Mouse (Mus musculus) cerebral cortex, adult 2 months (tissue): ENCODE results near the gene Rsu1.

ENCODE experiments used
- WGBS: fragments of 180-500 bp; shearing (Covaris S2); methylation state at CpG from one replicate; pipeline ENCODE4 v1.1.7; 2018; 5-methylcytosine and 5-hydroxymethylcytosine counted together

Gene Rsu1

DNA sequence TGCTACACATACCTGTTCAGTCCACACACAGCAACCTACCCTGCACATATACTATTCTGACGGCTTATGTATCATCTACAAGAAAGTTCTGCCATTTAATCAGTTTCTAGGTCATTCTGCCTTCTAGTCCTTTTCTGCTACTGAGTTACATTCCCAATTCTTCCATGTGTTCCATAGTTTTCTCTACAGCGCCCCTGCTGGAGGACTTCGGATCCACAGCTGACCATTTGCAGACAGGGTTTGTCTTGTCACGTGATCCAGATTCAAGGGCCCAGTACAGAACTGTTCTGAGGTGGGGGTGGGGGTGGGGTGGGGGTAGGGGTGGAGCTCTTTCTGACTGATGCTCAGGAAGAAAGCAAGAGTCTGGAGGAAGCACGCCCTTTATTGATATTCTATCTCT, 102.5 kb downstream of the Rsu1 start:
- WGBS = 54% methylated on average over 5 of the region's 5 CpGs

DNA sequence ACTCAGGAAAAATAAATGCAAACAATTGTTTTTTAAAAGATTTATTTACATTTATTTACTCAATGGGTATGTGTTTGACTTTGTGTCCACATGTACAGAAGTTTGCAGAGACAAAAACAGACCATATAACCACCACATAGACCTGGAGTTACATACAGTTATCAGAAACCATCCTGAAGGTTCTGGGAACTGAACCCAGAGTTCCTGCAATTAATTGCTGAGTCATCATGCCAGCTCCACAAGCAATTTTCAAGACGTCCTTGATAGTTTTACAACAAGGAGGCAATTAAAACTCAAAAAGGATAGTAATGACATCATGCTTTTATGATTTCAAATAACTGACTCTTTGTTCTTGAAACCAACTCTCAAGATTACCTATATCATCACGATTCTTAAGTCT, 109.5 kb downstream of the Rsu1 start:
- 78% methylated on average over 2 of the region's 2 CpGs for WGBS

DNA sequence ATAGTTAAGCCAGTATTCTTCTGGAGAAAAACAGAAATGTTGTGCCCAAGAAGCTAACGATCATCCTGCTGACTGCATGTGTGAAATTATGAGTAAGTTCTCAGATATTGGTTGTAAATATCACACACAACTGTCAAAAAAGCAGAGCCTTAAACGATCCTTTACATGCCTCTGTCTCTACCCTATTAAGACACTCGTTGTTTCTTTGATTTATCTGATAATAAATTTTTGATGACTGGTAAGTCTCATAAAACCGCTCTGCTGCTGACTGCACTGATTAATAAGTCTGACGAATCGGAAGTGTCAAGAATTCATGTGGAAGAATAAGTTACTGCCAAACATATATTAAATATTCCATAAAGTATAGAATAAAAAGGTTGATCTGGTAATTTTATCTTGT, 126.0 kb downstream of the Rsu1 start:
- 89% methylated on average over 6 of the region's 6 CpGs for WGBS

DNA sequence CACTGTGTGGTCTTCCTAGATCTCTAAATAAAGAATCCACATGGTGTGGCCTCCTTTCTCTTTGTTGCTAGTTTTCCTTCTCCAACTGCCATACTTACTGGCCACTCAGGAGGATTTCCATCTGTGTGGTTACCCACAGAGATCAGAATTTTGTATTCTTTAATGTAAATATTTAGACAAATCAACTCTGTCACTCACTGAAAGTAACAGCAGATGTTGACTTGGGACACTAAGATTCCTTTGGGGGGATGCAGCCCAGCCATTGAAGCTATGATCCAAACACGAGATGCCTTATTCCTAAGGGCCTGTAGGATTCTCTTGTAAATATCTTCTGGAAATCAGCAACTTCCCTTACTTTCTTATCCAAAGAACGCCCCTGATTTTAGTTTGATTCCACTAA, 136.3 kb downstream of the Rsu1 start:
- WGBS = 89% methylated on average over 2 of the region's 2 CpGs

DNA sequence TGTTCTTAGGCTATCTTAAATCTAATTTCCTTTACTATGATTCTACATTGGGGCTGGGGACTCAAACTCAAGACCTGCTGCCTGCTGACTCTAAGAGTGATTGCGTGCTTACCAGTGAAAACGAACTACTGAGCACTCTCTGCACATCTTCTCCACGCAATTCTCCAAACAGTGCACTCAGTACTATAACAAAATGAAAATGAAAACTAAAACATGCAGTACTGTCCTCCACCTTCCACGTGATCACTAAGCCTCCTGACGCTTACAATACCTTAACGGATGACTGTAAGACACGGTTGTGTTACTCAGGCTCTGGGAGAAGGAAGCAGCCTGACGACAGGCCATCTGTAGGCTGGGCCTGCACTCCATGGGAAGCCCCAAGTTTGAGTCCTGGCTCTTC, 138.4 kb downstream of the Rsu1 start:
- 88% methylated on average over 8 of the region's 8 CpGs for WGBS

DNA sequence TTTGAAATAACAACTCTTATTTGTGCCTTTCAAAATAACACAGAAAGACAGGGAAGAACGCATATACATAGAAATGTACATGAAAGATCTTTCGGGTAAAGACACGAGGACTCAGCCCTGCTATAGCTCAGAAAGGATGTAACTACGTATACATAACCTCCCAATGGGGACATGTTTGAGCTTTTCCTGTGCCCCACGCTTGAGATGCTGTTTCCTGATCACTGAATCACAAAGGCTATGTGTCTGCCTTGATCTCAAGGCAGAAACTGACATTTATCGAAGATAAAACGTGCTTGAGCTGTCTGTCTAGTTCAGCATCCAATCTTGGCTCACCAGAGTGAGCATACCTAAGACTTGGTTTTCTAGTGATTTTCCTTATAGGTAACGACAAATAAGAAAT, 138.8 kb downstream of the Rsu1 start:
- WGBS = 65% methylated on average over 8 of the region's 8 CpGs

DNA sequence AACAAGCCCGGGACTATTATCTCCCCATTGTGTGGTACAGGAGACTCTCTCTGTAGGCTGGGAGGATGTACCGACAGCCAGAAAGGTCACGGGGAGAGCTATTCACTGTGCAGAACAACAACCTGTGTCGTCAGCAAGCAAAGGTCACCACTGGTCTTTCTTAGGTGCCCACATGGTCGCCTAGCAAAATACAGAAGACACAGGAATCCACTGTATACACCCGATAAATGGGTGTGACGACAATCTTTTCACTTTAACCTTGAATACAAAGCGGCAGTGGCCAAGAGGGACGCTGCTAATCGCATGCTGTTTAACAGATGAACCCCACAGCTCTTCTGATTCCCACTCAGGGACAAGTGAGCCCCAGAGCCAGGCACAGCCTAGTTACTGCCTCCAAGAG, 141.4 kb downstream of the Rsu1 start:
- 68% methylated on average over 10 of the region's 10 CpGs for WGBS

DNA sequence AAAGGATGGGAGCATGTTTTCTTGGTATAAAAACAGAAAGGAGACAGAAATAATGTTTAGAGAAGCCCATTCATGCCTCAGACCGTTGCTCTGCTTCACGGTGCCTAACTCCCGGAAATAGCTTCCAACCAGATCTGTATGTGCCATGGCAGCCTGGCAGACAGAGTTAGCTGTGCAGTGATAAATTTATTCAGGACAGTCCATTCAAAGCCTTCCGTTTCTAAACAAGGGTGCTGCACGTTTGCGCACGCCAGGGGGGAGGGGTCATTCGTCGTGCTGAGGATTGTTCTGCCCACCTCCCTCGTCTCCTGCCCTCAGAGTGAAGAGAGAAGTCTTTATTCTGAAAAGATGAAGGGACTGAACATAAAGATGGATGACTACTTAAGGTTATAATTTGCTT, 141.9 kb downstream of the Rsu1 start:
- 24% methylated on average over 10 of the region's 10 CpGs for WGBS

DNA sequence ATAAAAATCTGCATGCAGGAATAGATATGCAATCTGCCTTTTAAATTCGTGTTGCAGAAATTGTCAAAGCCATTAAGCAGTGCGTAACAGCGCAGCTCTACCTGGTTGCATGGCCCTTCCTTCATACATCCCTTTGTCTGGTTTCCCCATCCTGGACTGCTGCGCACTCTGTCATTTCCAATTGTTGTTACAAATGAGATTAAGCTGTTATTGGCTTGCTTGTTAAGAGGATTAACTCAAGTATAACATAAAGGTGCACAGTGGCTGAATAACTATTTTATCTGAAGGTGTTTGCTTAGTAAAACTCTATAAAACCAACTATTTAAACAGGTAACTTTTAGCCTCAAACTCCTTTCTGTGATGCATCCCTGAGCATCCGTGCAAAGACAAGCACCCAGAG, 150.8 kb downstream of the Rsu1 start:
- 92% methylated on average over 5 of the region's 5 CpGs for WGBS

DNA sequence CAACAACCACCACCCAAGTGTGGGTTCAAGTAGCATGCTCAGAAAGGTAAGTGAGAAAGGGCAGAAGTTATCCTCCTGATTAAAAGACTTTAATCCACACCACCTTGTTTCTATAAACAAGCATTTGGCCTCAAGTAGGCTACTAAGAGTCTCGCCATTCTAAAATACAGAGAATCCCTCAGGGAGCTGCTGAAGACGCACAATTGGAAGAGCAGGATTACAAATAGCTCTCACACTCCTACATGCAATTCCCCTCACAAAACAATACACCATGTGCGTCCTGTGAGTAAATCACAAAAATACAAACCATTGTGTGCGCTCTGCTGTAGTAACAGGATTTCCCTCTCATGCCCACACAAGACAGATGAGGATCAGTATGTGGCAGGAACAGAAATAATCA, 153.3 kb downstream of the Rsu1 start:
- 79% methylated on average over 4 of the region's 4 CpGs for WGBS

DNA sequence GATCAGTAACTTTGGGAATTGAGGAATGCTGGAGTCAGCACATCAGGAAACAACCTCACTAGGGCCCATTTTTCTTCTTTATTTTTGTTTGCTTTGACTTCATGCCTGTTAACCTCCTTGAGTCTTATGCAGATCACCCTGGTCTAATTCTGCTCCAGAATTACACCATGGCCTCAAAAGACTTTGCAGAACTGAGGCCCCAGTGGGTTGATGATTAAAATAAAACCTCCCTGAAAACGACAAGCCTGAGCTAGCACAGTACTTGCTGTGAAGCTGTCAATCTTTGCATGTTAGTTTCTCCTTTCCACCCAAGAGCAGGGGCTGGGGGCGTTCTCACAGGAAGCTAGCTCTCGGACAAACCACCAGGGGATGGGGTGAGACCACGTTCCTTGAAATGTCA, 164.7 kb downstream of the Rsu1 start:
- 47% methylated on average over 4 of the region's 4 CpGs for WGBS

DNA sequence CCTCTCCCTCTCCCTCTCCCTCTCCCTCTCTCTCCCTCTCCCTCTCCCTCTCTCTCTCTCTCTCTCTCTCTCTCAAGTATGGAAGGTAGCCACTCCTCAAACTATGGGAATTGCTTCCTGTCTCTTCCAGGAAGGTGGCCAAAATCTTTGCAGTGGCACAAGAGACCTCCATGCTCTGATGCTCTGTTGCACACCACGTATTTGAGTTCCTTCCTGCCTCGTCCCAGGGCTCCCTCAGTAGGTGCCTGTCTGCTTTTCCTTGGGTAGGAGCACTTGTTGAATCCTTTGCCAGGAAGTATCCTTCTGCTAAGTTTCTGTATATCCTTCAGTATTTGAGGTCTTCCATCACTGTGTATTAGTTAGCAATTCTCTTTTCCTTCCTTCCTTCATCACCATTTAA, 166.8 kb downstream of the Rsu1 start:
- 31% methylated on average over 2 of the region's 2 CpGs for WGBS

DNA sequence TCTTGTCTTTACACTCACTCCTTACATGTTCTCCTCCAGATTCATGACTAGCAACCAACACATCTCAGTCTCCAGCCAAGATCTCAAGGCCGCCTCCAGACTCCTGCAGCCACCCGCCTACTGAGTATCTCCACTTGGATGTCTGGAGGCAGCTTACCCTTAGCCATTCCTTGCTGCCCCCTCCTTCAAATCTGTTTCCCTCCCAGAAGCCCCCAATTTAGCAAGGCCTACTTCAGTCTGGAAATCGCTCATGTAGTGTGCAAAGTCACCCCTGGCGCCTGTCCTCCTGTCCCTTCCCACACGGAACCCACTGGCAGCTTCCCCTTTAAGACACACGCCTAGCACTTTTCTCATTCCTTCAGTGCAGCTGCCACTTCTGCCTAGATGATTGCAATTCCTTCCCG, 167.4 kb downstream of the Rsu1 start:
- WGBS = 54% methylated on average over 7 of the region's 7 CpGs

DNA sequence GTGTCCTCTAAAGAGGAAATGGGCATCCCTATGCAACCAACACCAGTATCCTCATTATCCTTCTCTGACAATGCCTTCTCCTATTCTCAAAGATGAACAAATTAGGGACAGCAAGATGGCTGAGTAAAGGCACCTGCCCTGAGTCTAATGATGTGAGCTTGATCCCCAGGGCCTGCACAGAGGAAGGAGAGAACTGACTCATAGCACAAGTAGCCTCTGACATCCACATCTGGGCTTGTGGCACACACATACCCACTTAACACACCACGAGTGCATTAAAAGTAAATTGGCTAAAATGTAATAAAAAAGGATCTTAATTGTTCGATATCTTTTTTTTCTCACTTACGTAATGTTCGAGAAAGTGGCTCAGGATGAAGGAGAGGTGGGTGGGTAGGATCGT, 177.2 kb downstream of the Rsu1 start:
- WGBS = 91% methylated on average over 5 of the region's 5 CpGs

DNA sequence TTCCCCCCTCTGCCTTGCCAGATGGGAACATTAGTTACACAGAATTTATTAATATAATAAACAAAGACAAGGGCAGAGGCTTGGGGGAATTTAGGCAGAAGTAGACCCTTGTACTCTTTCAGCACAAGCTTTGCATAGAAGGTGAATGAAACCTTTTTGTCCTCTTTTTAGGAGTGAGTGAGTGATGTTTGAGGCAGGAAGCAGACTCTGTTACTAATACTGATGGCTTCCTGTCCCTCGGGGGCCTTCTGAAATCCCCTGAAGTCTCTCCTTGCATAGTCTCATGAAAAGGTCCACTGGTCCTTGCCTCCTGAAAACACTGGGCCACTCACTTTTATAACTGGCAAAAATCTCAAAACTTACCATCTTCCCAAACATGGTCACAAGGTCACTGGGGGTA, 177.6 kb downstream of the Rsu1 start:
- 67% methylated on average over 1 of the region's 1 CpGs for WGBS

DNA sequence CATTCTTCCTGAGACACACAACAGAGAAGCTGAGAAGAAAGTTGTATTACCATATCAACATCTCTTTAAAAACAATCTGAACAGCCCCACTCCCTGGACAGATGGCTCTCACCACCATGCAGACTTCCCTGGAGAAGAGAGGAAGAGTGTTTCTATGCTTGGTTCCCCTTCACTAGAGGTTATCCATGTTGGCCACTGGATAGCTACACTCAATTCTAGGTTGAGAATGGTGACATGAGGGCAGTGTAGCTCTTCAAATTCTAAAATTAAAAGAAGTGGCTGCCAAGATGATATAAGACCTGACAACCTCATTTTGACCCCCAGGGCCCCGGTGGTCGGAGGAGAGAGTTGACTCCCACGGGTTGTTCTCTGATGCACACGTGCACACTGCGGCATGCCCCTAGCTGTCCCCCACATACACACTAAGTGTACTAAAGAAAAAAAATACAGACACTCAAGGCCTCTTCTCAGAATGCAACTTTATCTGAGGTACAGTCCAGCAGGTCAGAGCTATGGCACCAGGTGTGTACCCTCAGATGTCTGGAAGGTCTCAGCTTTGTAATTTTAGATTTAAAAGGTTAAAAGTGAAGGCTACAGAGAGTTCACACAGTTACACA, 179.7 kb downstream of the Rsu1 start:
- WGBS = 97% methylated on average over 5 of the region's 5 CpGs

DNA sequence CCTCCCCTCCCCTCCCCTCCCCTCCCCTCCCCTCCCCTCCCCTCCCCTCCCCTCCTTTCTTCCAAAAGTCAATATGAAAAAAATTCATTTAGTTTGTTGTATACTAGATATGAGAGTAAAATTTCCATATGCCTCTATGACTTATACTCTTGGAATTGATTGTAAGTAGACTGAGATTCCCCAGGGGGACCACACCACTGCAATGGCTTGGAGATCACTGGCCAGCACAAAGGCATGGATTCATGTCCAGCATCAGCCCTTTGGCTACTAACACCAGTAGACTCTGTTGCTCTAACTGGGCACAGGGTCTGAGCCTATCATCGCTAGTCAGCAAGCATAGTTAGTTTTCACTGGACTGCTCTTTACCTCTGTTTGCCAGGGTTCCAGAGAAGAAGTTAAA, 180.4 kb downstream of the Rsu1 start:
- 91% methylated on average over 1 of the region's 1 CpGs for WGBS

DNA sequence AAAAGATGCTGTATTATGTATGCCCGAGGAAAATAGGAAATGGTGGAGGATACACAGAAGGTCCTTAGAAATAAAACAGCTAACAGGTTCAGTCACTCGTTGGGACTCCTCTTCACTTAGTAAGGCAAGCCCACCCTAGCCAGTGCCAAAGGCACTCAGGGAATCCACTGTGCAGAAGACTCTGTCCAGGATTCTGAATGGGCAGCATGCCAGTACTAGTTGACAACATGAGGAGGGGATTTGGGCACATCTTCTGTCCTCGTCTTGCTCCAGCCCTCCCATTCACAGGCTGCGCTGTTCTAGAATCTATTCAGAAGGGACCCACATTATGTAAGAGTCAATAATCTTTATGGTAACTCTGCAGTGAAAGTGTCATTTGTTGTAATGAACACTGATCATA, 181.4 kb downstream of the Rsu1 start:
- 49% methylated on average over 4 of the region's 4 CpGs for WGBS

DNA sequence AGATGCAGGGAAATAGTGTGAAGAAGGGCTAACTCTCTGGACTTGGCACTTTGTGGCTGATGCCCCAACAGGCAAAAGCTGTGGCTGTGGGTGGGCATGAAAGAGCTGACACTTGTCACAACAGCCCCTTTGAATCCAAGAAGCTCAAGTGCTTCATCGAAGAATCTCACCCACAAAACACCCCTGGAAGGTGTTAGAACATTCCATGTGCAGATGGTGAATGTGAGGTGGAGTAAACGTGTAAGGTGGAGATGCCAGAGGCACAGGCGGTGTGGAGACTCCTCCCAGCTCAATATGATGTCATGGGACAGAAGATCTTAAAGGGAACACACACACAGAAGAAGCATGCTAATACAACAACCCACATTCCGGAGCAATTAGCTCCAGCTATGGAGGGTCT, 182.9 kb downstream of the Rsu1 start:
- 50% methylated on average over 4 of the region's 4 CpGs for WGBS

DNA sequence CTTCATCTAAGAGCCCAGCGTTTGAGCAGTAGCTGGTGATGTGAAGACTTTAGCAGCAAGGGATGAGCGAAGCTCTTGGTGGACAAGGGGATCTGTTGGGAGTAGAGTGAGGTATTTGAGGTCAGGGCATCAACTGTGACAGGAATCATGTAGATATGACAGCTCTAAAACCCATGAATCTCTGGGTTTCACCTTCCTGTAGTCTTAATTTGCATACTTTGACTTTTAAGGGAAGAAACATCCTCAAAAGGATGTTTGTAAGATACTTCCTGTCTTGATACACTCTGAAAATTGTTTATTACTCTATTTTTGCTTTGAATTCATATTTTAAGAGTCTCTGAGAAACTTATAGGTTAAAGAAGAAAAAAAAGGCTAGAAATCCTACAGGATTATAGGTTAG, 183.4 kb downstream of the Rsu1 start:
- 99% methylated on average over 2 of the region's 2 CpGs for WGBS

DNA sequence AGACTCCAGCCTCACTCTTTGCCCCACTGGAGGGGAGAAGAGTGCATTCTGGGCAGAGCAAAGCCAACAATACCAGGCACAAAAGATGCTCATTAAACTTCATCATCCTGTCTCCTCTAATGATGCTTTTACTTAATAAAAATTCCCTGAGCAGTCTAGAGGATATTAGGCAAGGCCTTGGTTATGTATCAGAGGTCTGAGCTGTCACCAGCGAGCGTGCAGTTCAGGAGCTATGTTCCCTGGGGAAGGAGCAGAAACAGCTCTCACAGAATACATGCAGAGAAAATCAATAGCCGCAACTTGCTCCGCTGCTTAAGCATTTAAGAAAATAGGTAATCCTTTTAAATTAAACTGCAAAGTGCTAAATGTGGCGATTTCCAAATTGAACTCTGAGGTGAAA, 187.0 kb downstream of the Rsu1 start:
- WGBS = 93% methylated on average over 5 of the region's 5 CpGs

DNA sequence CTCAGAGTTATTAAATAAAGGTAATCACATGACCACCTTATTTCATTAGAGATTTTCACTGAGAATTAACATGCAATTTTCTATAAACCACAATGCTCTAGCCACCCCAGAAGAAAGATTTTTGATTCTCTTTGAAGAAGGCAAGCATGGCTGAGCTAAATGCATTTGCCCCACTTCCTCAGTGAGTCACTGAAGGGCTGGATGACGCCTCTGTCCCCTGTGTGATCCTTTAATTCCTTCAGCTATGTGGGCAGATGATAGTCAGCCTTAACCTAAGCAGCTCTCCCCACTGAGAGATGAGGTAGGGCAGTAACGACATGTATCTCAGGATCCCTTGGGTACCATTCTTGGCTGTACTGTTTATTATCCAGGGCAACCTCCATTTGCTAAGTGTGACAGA, 190.7 kb downstream of the Rsu1 start:
- WGBS = 65% methylated on average over 2 of the region's 2 CpGs

DNA sequence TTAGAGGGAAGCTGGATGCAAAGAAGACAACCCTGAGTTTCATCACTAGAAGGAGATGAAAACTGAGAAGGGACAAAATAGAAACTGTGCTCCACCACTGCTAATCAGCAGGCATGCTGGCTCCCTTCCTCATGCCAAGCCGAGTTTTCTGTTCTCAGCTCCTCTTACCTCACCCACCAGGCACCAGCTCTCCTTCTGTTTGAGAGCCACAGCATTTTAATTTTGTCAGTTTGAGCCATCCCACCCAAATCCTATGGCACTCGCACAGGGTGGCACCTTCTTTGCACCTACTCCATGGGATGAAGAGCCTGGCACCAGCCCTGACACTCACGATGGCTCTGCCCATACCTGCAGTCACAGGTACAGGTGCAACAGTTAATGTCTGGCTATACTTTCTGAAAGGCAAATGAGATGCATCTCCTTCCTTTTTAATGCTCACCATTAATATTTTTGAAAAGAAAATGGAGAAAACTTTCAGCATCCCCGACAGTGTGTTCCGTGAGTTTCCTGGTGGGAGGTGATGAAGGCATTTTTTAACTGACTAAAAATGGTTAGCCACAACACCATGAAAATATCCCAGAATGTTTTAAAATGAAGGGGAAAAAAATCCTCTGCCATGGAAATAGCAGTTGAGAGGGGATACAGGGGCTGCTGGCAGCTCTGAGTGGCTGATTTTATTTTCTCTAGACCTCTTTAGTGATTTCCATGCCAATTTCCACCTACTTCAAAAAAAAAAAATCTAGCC, 210.6 kb downstream of the Rsu1 start:
- 53% methylated on average over 5 of the region's 5 CpGs for WGBS

DNA sequence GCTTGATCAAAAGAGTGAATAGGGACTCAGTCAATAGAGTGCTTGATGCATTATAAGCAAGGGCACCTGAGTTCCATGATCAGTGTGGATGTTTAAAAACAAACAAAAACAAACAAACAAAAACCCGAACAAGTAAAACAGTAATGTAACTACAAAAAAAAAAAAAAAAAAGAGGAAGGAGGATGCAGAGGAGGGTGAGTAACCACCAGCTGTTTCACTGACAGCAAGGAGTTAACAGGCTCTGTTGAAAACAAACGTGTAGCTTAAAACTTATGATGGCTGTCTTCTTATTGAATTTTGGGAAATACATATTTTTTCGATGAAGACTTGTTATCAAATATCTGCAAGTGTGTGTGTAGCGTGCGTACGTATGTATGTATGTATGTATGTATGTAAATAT, 222.6 kb downstream of the Rsu1 start:
- WGBS = 90% methylated on average over 6 of the region's 6 CpGs
